Mouse (Mus musculus) testis, adult 2 months (tissue): ENCODE measurements around the gene Bloc1s4. TPM values are rescaled to one million over a fixed set of nuclear protein-coding genes. Genes with fewer than 3 reads are reported as not detected.

Experiments used
- H3K27ac ChIP-seq: fragments of 200-500 bp; 2 replicates; pipeline ENCODE4 v1.5.1; 2012; ENCODE audit warnings: low read depth, low read length; ENCODE audit not compliant: control insufficient read depth, insufficient read depth
- H3K27me3 ChIP-seq: fragments of 200-500 bp; 2 replicates; pipeline ENCODE4 v1.6.1; 2012; ENCODE audit warnings: mild to moderate bottlenecking, low read length, moderate library complexity; ENCODE audit not compliant: control insufficient read depth, insufficient read depth
- H3K36me3 ChIP-seq: fragments of 200-500 bp; 2 replicates; pipeline ENCODE4 v1.6.1; 2012; ENCODE audit warnings: mild to moderate bottlenecking, low read length; ENCODE audit not compliant: control insufficient read depth, insufficient read depth
- H3K4me1 ChIP-seq: fragments of 200-500 bp; 2 replicates; pipeline ENCODE4 v1.6.1; 2012; ENCODE audit warnings: low read length; ENCODE audit not compliant: control insufficient read depth, insufficient read depth
- H3K4me3 ChIP-seq: fragments of 200-500 bp; 2 replicates; pipeline ENCODE4 v1.5.1; 2012; ENCODE audit warnings: low read depth, mild to moderate bottlenecking, low read length, moderate library complexity, mixed read lengths; ENCODE audit not compliant: control insufficient read depth
- CTCF ChIP-seq: fragments of 200-500 bp; IDR thresholded peaks from 2 replicates; pipeline ENCODE4 v1.5.1; 2012; ENCODE audit warnings: low read depth, mild to moderate bottlenecking, inconsistent platforms, low read length, moderate library complexity; ENCODE audit not compliant: control insufficient read depth, insufficient read depth, insufficient replicate concordance
- POLR2A ChIP-seq: fragments of 200-500 bp; IDR thresholded peaks from 2 replicates; pipeline ENCODE4 v1.6.1; 2012; ENCODE audit warnings: low read depth, mild to moderate bottlenecking, inconsistent platforms, low read length, moderate library complexity; ENCODE audit not compliant: control insufficient read depth
- polyA plus RNA-seq: library from polyadenylated mRNA; depleted of rRNA; stranded (reverse); fragments of >200 nt; gene quantifications from 2 replicates; pipeline ENCODE4 v1.2.3, GENCODE M21; 2012

Gene Bloc1s4
- polyA plus RNA-seq, 1 experiment, result 22.6 TPM

- Histone ChIP-seq H3K27ac (no peak overlapping the region), H3K27me3 (no peaks in the 10 kb centered on the region), H3K36me3 (no peaks in the 10 kb centered on the region), H3K4me3 (no peak overlapping the region), H3K4me1 (peaks cover 5% of the 10 kb centered on the region)
- no peak for TF ChIP-seq CTCF
- no peak for TF ChIP-seq POLR2A
Measured at GRCm38 (mm10) chr5:36717889-36718288, 30.6 kb downstream of the Bloc1s4 start.

- H3K36me3 ChIP-seq, result no peaks in the 10 kb centered on the region
- no peak for TF ChIP-seq CTCF
- no peak for TF ChIP-seq POLR2A
- no peaks in the 10 kb centered on the region for H3K27me3 ChIP-seq
- peaks cover 11% of the 10 kb centered on the region for H3K4me1 ChIP-seq
- H3K27ac ChIP-seq, result no peak overlapping the region
- H3K4me3 ChIP-seq, result no peak overlapping the region
Measured at GRCm38 (mm10) chr5:36716816-36717215, 31.6 kb downstream of the Bloc1s4 start.

DNA sequence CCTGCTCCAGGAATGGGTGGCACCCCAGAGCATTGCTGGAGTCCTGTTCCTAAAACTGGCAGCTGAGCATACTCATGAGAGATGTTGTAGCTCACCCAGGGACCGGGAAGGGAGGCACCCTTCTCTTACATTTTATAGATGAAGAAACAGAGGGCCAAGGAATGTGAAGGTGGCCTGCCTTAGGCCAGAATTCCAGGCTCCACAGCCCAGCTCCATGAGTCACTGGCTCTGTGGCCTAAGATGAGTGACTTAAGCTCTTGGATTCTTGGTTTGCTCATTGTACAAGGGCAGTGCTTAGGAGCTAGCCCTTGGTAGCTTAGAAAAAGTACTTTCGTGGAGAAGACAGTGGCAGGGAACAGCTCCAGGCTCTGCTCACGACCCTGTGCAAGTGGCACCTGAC is 33.6 kb downstream of the Bloc1s4 start:
- no peaks in the 10 kb centered on the region for H3K36me3 ChIP-seq
- H3K27ac ChIP-seq, result no peak overlapping the region
- TF ChIP-seq POLR2A, result no peak
- TF ChIP-seq CTCF, result no peak
- peaks cover 11% of the 10 kb centered on the region for H3K4me1 ChIP-seq
- no peaks in the 10 kb centered on the region for H3K27me3 ChIP-seq
- no peak overlapping the region for H3K4me3 ChIP-seq

DNA sequence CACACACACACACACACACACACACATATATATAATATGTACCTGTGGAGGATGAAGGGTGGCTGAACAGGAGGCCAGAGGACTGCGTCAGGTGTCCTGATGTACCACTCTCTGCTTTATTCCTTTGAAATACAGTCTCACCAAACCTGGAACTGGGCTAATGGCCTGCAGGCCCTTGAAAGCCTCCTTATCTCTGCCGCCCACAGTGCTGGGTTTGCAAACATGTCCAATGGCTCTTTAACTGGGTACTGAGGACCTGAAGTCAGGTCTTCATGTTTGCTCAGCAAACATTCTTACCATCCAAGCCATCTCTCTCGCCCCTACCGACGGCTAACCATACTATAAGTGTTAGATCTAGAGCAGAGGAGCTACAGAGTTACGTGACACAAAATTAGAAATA is 34.8 kb downstream of the Bloc1s4 start:
- Histone ChIP-seq H3K27ac (no peak overlapping the region), H3K4me3 (no peak overlapping the region), H3K27me3 (no peaks in the 10 kb centered on the region), H3K4me1 (peaks cover 11% of the 10 kb centered on the region), H3K36me3 (no peaks in the 10 kb centered on the region)
- TF ChIP-seq CTCF, result no peak
- TF ChIP-seq POLR2A, result no peak

GRCm38 (mm10) chr5:36712553-36713534 is 35.6 kb downstream of the Bloc1s4 start:
- Histone ChIP-seq H3K27me3 (no peaks in the 10 kb centered on the region), H3K36me3 (no peaks in the 10 kb centered on the region), H3K4me1 (peaks cover 11% of the 10 kb centered on the region), H3K4me3 (peak overlapping the region; percentile 50), H3K27ac (no peak overlapping the region)
- TF ChIP-seq CTCF (no peak), POLR2A (no peak)

- TF ChIP-seq CTCF, result no peak
- no peak for TF ChIP-seq POLR2A
- peaks cover 11% of the 10 kb centered on the region for H3K4me1 ChIP-seq
- no peak overlapping the region for H3K4me3 ChIP-seq
- H3K36me3 ChIP-seq, result no peaks in the 10 kb centered on the region
- no peaks in the 10 kb centered on the region for H3K27me3 ChIP-seq
- no peak overlapping the region for H3K27ac ChIP-seq
Measured at GRCm38 (mm10) chr5:36711863-36712262, 36.6 kb downstream of the Bloc1s4 start.

DNA sequence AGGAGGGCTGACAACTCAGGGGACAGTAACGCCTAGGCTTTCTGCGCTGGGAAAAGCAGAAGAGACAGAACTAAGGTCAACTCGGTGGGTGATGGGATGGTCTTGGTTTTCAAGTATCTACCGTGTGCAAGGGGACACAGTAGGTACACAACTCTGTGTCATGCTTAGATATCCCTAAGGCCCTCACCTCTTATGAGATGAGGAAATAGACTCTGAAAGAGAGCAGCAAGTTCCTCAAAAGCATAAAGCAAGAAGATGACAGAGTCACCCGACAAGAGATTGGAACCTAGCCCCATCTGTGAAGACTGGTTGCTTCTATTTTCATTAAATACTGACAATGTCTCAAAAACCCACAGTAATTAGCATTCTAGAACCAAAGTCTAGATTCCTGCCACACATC is 42.7 kb downstream of the Bloc1s4 start:
- Histone ChIP-seq H3K4me3 (no peak overlapping the region), H3K27me3 (no peaks in the 10 kb centered on the region), H3K4me1 (no peaks in the 10 kb centered on the region; the same call in 1 of the 2 replicates), H3K27ac (no peak overlapping the region), H3K36me3 (no peaks in the 10 kb centered on the region)
- no peak for TF ChIP-seq POLR2A
- TF ChIP-seq CTCF, result no peak

DNA sequence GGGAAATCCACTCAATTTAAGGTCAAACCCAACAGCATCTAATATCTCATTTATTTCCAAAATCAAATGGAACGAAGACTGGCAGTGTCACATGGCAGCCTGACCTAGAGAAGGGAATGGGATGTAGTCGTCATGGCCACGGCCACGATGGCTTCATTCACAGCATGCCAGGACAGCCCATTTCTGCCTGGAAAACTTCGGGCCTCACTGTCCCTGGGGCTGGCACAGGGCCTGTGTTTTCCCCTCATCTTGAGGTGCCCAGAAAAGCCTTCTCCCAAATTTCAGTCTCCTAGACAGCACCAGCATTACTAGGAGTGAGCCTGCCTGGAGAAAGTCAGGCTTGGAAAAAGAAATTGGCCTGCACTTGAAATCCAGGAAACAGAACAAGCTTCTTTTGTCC is 43.1 kb downstream of the Bloc1s4 start:
- Histone ChIP-seq H3K36me3 (no peaks in the 10 kb centered on the region), H3K27me3 (no peaks in the 10 kb centered on the region), H3K27ac (no peak overlapping the region), H3K4me1 (no peaks in the 10 kb centered on the region; the same call in 1 of the 2 replicates), H3K4me3 (no peak overlapping the region)
- TF ChIP-seq CTCF, result no peak
- TF ChIP-seq POLR2A, result no peak
